Mouse (Mus musculus) olfactory bulb, adult 2 months (tissue): ENCODE data around the gene Ptpn4.

Source experiments
- CTCF ChIP-seq: fragments of 200-500 bp; IDR thresholded peaks from 2 replicates; pipeline ENCODE4 v1.5.1; 2012; ENCODE audit warnings: low read depth, mild to moderate bottlenecking, low read length, moderate library complexity; ENCODE audit not compliant: insufficient read depth
- POLR2A ChIP-seq: fragments of 200-500 bp; IDR thresholded peaks from 2 replicates; pipeline ENCODE4 v1.6.1; 2012; ENCODE audit warnings: mild to moderate bottlenecking, low read depth, low read length, moderate library complexity; ENCODE audit not compliant: insufficient read depth

GRCm38 (mm10) chr1:119641090-119641812 lies 196.2 kb downstream of the Ptpn4 start:
- TF ChIP-seq CTCF: no peak
- TF ChIP-seq POLR2A: no peak
